ENCODE assay signal across 21 mouse cellular contexts in the genomic region with DNA sequence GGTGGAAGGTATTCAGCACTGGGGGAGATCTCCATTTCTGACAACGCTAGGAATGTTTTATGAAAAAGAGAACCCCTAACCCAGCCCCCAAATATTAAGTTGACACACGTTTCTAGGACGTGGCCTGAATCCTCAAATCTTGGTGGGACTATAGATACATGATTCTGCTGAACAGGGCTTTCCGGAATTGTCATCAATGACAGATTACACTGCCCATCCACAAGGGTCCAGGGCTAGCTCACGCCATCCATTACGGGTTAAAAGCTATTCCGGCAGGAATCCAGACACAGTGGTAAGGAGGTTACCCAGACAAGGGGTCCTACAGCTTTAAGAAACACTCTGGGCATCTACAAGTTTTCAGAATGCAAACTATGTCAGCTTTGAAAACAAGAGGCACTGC.
DNase-seq lines count a peak whose midpoint lies in the region; ATAC-seq and TF ChIP-seq lines count a peak whose summit lies in the region.
"Had no signal": no experiment of that assay in that cellular context is flagged by ENCODE, and none has a peak within 500 bp of the region (broad histone marks: within the 10 kb centered on the region; RNA-seq: fewer than 3 reads in every experiment).

No protein-coding gene starts in this region.

- no peaks in the 10 kb centered on the region for H3K27me3 ChIP-seq in midbrain, postnatal 0 days (ENCODE audit: insufficient read depth, low read length)
- no peaks in the 10 kb centered on the region for H3K27me3 ChIP-seq in midbrain, embryonic 13.5 days
- H3K27me3 ChIP-seq in hindbrain, embryonic 16.5 days (replicated peaks; ENCODE audit: control insufficient read depth, insufficient read depth, low read length): no peaks in the 10 kb centered on the region
- H3K27me3 ChIP-seq: embryonic facial prominence, embryonic 13.5 days; forebrain, embryonic 12.5 days; heart, embryonic 15.5 days; intestine, embryonic 15.5 days had no signal

- H3K4me2 ChIP-seq in midbrain, postnatal 0 days (ENCODE audit: low read depth, low read length, poor library complexity, severe bottlenecking): no peak overlapping the region
- no peak overlapping the region for H3K4me2 ChIP-seq in midbrain, embryonic 13.5 days (replicated peaks)
- no peak overlapping the region for H3K4me2 ChIP-seq in hindbrain, embryonic 16.5 days (ENCODE audit: low read length)
- H3K4me2 ChIP-seq: embryonic facial prominence, embryonic 13.5 days; forebrain, embryonic 12.5 days; heart, embryonic 11.5 days; heart, embryonic 15.5 days; intestine, embryonic 15.5 days had no signal

- H3K4me3 ChIP-seq in midbrain, postnatal 0 days (ENCODE audit: low read depth, low read length): no peak overlapping the region
- no peak overlapping the region for H3K4me3 ChIP-seq in midbrain, embryonic 13.5 days (replicated peaks)
- H3K4me3 ChIP-seq in hindbrain, embryonic 16.5 days (ENCODE audit: low read length): no peak overlapping the region
- H3K4me3 ChIP-seq: embryonic facial prominence, embryonic 13.5 days; forebrain, embryonic 12.5 days; heart, adult 2 months; heart, embryonic 15.5 days; intestine, embryonic 15.5 days had no signal

- WGBS in midbrain, postnatal 0 days: 90% methylated on average over 7 of the region's 7 CpGs
- WGBS in midbrain, embryonic 13.5 days: 91% methylated on average over 7 of the region's 7 CpGs
- WGBS in hindbrain, embryonic 16.5 days: 69% methylated on average over 7 of the region's 7 CpGs

- intact Hi-C loops in heart, postnatal 25 days (cut with DNase I): no loop called here

- H3K4me1 ChIP-seq in midbrain, postnatal 0 days (ENCODE audit: insufficient read depth, low read length): peaks cover 5% of the 10 kb centered on the region; the same call in 1 of the 2 replicates
- peaks cover 22% of the 10 kb centered on the region for H3K4me1 ChIP-seq in midbrain, embryonic 13.5 days (replicated peaks)
- 0 out of 2 replicates have a peak, but pooled peaks cover 3% of the 10 kb centered on the region for H3K4me1 ChIP-seq in hindbrain, embryonic 16.5 days (ENCODE audit: control insufficient read depth, insufficient read depth, low read depth, low read length)
- H3K4me1 ChIP-seq: heart, embryonic 15.5 days; intestine, embryonic 15.5 days had no signal

- DNase-seq in heart, adult 11 months: peak; percentile 53
- DNase-seq in heart, postnatal 25 days (ENCODE audit: low spot score): no peak
- peak; percentile 27 for DNase-seq in midbrain, postnatal 0 days (ENCODE audit: low spot score)
- no peak for DNase-seq in urinary bladder, postnatal 14 days (ENCODE audit: low spot score)
- no peak for DNase-seq in urinary bladder, postnatal 4 days (ENCODE audit: low spot score in 2 of 2)
- DNase-seq: adrenal gland, postnatal 10 days; B cell, adult 2 months; cerebellum, adult 11 months; cerebellum, adult 8-10 months; cerebellum, postnatal 36 days; gastrocnemius, postnatal 10 days; heart, adult 2 months; heart, postnatal 14 days had no signal

- H3K36me3 ChIP-seq in midbrain, postnatal 0 days (ENCODE audit: insufficient read depth, low read length): no peaks in the 10 kb centered on the region
- no peaks in the 10 kb centered on the region for H3K36me3 ChIP-seq in midbrain, embryonic 13.5 days
- no peaks in the 10 kb centered on the region for H3K36me3 ChIP-seq in hindbrain, embryonic 16.5 days (ENCODE audit: control insufficient read depth, insufficient read depth, low read length)
- H3K36me3 ChIP-seq: embryonic facial prominence, embryonic 13.5 days; forebrain, embryonic 12.5 days; heart, embryonic 15.5 days; intestine, embryonic 15.5 days had no signal

- no peaks in the 10 kb centered on the region for H3K9me3 ChIP-seq in midbrain, postnatal 0 days (ENCODE audit: low read length)
- H3K9me3 ChIP-seq in midbrain, embryonic 13.5 days: no peaks in the 10 kb centered on the region
- H3K9me3 ChIP-seq in hindbrain, embryonic 16.5 days (ENCODE audit: control insufficient read depth, low read length): no peaks in the 10 kb centered on the region
- H3K9me3 ChIP-seq: embryonic facial prominence, embryonic 13.5 days; forebrain, embryonic 12.5 days; heart, embryonic 15.5 days; intestine, embryonic 15.5 days had no signal

- no peak for TF ChIP-seq CTCF in midbrain, postnatal 0 days (IDR thresholded peaks at IDR 0.05)

- no peak overlapping the region for H3K9ac ChIP-seq in midbrain, postnatal 0 days (replicated peaks; ENCODE audit: low read length, poor library complexity, severe bottlenecking)
- H3K9ac ChIP-seq in midbrain, embryonic 13.5 days (replicated peaks): no peak overlapping the region
- H3K9ac ChIP-seq in hindbrain, embryonic 16.5 days (ENCODE audit: low read depth, low read length): no peak overlapping the region
- H3K9ac ChIP-seq: embryonic facial prominence, embryonic 13.5 days; forebrain, embryonic 12.5 days; heart, embryonic 15.5 days; intestine, embryonic 15.5 days had no signal

- no peak overlapping the region for H3K27ac ChIP-seq in midbrain, postnatal 0 days (ENCODE audit: low read depth, low read length)
- H3K27ac ChIP-seq in midbrain, embryonic 13.5 days: no peak overlapping the region
- peak overlapping the region; percentile 9 for H3K27ac ChIP-seq in hindbrain, embryonic 16.5 days (ENCODE audit: low read depth, low read length)
- H3K27ac ChIP-seq: embryonic facial prominence, embryonic 13.5 days; forebrain, embryonic 12.5 days; heart, adult 2 months; heart, embryonic 15.5 days; intestine, embryonic 15.5 days had no signal

- no peak for ATAC-seq in midbrain, postnatal 0 days (ENCODE audit: low FRiP score)
- ATAC-seq in midbrain, embryonic 13.5 days: no peak
- peak; percentile 72; the same call in 1 of the 2 replicates for ATAC-seq in hindbrain, embryonic 16.5 days
- ATAC-seq: forebrain, embryonic 16.5 days; intestine, embryonic 15.5 days had no signal

Comparison
In these comparisons a context has a peak if more than half of its experiments do, and no peak if none do; other contexts are left out.
1. DNase-seq: peak in heart, adult 11 months (single experiment) and midbrain, postnatal 0 days (single experiment); none in heart, postnatal 25 days (single experiment), urinary bladder, postnatal 14 days (single experiment) and urinary bladder, postnatal 4 days (0 of 2).